Mouse (Mus musculus) G1E (cell line): Measurements from ENCODE around the gene Shroom3.

Experiments used
- CTCF ChIP-seq: IDR thresholded peaks from 2 replicates; pipeline ENCODE4 v1.5.1; 2012; ENCODE audit warnings: low read depth, low read length, inconsistent platforms, mixed read lengths
- GATA1 ChIP-seq: IDR thresholded peaks from 2 replicates; pipeline ENCODE4 v1.6.1; 2012; ENCODE audit warnings: borderline replicate concordance, low read length, inconsistent platforms, mixed read lengths
- TAL1 ChIP-seq: conservative IDR thresholded peaks from 2 replicates; pipeline ENCODE4 v1.6.1; 2012; ENCODE audit warnings: low read depth, low read length, inconsistent platforms, mixed read lengths

DNA sequence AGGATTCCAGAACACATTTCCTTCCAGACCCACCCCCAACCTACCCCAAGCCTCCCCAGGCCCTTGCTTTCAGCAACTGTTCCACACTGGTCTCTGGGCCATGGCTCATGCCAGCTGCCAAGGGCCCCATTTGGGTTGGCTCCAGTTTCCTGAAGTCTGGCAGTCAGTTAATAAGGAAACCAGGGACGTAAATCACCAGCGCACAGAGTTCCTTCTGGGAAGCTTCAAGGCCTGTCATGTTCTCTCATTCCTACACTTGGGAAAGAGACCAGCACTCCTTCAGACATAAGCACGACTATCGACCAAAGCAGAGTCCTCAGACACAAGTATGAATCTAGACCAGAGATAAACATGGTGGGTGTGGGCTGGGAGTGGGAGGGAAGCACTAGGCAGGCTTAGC lies 202.9 kb downstream of the Shroom3 start:
- TF ChIP-seq CTCF (no peak), GATA1 (no peak), TAL1 (no peak)
